Mouse (Mus musculus) CD4-positive, CD25-positive, alpha-beta regulatory T cell (primary cell): Measurements from ENCODE around the gene Lce1b. TPM values are rescaled to one million over a fixed set of nuclear protein-coding genes. Genes with fewer than 3 reads are reported as not detected.

Source experiments
- polyA plus RNA-seq: library from polyadenylated mRNA; unstranded; fragments of 100-300 nt; shearing (Covaris generic); gene quantifications from one replicate; pipeline ENCODE4 v1.2.1, GENCODE M21; 2017

Gene Lce1b
- not detected for polyA plus RNA-seq

DNA sequence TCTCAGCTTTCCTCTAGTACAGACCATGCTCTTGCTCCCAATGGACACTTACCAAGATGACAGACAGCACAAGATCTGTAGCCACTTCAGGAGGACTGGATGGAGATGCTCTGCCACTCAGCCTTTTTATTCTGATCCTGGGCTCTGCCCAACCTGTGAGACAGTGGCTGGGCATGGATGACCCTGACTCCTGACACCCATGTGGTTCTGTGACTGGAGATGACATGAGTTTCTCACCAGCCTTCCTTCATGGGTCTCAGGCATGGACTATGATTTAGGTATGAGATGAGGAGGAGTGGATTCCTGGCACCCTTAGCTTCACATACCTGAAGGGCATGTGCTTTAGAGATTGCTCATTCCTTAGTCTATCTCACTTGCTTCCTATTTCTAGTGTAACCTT lies at the start of gene Lce1b:
Lce1b (minus strand) TSS at position 101 of the 400 bp plus-strand sequence.

DNA sequence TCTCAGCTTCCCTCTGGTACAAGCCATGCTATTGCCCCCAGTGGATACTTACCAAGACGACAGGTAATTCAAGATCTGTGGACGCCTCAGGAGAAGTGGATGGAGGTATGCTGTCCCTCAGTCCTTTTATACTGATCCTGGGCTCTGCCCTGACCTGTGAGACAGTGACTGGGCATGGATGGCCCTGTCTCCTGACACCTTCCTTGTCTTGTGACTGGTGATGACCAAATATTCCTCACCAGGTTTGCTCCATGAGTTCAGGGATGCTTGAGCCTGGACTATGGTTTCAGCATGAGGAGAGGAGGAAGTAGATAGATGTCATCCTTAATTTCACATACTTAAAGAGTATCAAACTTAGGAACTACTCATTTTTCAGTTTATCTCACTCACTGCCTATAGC lies 30.4 kb upstream of the Lce1b start, which contains the start of gene Lce1d:
Lce1d (minus strand) TSS at position 101 of the 400 bp plus-strand sequence.

DNA sequence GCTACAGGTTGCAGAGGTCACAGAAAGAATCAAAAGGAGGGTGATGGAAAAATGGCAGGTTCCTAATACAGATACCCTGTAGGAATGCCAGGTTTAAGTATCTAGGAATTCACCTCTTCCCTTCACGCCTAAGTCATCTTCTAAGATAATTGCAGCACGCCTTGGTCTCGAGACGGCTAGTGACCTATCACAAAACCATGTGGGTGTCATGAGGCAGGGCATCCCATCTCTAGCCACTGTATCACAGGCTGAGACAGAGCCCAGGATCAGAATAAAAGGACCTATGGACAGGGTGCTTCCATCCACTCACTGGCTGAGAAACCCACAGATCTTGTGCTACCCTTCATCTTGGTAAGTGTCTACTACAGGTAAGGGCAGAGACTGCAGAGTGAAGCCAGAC lies 22.2 kb upstream of the Lce1b start, which contains the start of gene Lce1c:
Lce1c (plus strand) TSS at position 301 of the 400 bp plus-strand sequence.

DNA sequence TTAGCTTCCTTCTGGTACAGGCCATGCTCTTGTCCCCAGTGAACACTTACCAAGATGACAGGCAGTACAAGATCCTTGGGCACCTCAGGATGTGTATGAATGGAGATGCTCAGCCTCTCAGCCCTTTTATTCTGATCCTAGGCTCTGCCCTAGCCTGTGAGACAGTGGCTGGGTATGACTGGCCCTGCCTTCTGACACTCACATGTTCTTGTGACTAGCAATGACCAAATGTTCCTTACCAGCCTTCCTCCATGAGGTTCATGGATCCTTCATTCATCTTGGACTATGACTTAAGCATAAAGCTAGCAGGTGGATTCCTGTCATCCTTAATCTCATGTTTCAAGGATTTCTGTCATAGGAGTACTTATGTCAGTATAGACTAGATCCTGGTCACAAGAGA lies 13.5 kb upstream of the Lce1b start, which contains the start of gene Lce1a2:
Lce1a2 (minus strand) TSS at position 101 of the 400 bp plus-strand sequence.

DNA sequence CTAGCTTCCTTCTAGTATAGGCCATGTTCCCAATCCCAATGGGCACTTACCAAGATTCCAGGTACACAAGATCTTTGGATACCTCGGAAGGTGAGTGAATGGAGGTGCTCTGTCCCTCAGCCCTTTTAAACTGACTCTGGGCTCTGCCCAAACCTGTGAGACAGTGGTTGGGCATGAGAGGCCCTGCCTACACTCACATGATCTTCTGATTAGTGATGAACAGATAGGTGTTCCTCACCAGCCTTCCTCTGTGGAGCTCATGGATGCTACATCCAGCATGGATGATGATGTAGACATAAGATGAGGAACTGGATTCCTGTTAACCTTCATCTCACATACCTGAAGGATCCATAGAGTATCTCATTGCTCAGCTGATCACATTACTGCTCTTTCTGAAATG lies 8.5 kb downstream of the Lce1b start, which contains the start of gene Lce1a1:
Lce1a1 (minus strand) TSS at position 101 of the 400 bp plus-strand sequence.

DNA sequence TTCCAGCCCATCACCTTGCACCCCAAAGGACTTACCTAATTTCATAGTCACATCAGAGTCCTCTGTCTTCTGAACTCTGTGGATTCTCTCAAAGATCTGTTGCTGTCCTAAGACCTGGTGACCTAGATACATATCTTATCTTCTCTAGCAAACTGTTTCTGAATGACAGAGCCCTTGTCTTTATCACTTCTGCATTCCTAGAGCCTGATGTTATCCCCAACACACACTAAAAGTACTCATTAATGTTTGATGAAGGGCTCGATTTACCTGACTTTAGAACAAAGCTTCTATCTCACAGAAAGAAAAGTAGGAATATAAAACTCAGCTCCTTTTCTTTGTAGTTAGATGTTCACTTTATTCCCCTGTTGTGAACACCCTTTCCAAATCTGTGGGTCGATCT lies 35.2 kb downstream of the Lce1b start, which contains the start of gene Lce6a:
Lce6a (minus strand) TSS at position 101 of the 400 bp plus-strand sequence.

DNA sequence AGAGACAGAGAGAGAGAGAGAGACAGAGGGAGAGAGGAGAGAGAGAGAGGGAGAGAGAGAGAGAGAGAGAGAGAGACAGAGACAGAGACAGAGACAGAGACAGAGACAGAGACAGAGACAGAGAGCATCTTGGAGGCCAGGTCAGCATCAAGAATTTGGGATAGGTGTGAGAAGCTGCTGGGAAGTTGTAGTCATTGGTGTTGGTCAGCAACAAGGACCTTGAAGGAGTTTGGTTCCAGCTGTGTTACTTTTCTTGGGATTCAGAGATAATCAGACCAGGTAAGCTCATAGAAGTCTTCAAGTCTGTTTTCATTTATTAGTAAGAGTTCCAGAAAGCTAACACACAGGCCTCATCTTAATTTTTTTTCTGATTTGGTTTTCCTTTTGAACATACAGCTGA lies 49.3 kb downstream of the Lce1b start, which contains the start of gene 2210017I01Rik:
2210017I01Rik (minus strand) TSS at position 101 of the 400 bp plus-strand sequence.

Other genes starting within 250 kb of the Lce1b start
- not detected for gene Sprr2i, start 248.9 kb downstream of the Lce1b start, polyA plus RNA-seq
- gene Sprr2j-ps, start 238.8 kb downstream of the Lce1b start, polyA plus RNA-seq: not detected
- 24.6 TPM for gene Gm9774, start 227.5 kb downstream of the Lce1b start, polyA plus RNA-seq
- gene Sprr2k, start 224.3 kb downstream of the Lce1b start, polyA plus RNA-seq: not detected
- not detected for gene Sprr1b, start 218.1 kb downstream of the Lce1b start, polyA plus RNA-seq
- gene Sprr3, start 198.2 kb downstream of the Lce1b start, polyA plus RNA-seq: not detected
- gene Sprr1a, start 171.0 kb downstream of the Lce1b start, polyA plus RNA-seq: not detected
- not detected for gene Sprr4, start 156.4 kb downstream of the Lce1b start, polyA plus RNA-seq
- not detected for gene 2310046K23Rik, start 122.4 kb downstream of the Lce1b start, polyA plus RNA-seq
- not detected for gene Ivl, start 83.2 kb downstream of the Lce1b start, polyA plus RNA-seq
- not detected for gene Smcp, start 67.9 kb downstream of the Lce1b start, polyA plus RNA-seq
- gene 2210017I01Rik, start 49.4 kb downstream of the Lce1b start, polyA plus RNA-seq: not detected
- not detected for gene Lce6a, start 35.3 kb downstream of the Lce1b start, polyA plus RNA-seq
- gene Lce1a1, start 8.6 kb downstream of the Lce1b start, polyA plus RNA-seq: not detected
- not detected for gene Lce1a2, start 13.4 kb upstream of the Lce1b start, polyA plus RNA-seq
- not detected for gene Lce1c, start 22.3 kb upstream of the Lce1b start, polyA plus RNA-seq
- not detected for gene Lce1d, start 30.3 kb upstream of the Lce1b start, polyA plus RNA-seq
- gene Lce1e, start 52.1 kb upstream of the Lce1b start, polyA plus RNA-seq: not detected
- gene Lce1f, start 63.4 kb upstream of the Lce1b start, polyA plus RNA-seq: not detected
- not detected for gene Gm38119, start 82.2 kb upstream of the Lce1b start, polyA plus RNA-seq
- gene Lce1g, start 95.4 kb upstream of the Lce1b start, polyA plus RNA-seq: not detected
- not detected for gene Lce1h, start 108.1 kb upstream of the Lce1b start, polyA plus RNA-seq
- not detected for gene Lce1i, start 122.0 kb upstream of the Lce1b start, polyA plus RNA-seq
- gene Lce1j, start 133.6 kb upstream of the Lce1b start, polyA plus RNA-seq: not detected
- gene Lce1k, start 151.0 kb upstream of the Lce1b start, polyA plus RNA-seq: not detected
- gene Kprp, start 170.3 kb upstream of the Lce1b start, polyA plus RNA-seq: not detected
- not detected for gene Lce1l, start 194.4 kb upstream of the Lce1b start, polyA plus RNA-seq
- gene 2310050C09Rik, start 213.3 kb upstream of the Lce1b start, polyA plus RNA-seq: not detected